Mouse (Mus musculus): ENCODE measurements around the gene Aif1. TPM values are rescaled to one million over a fixed set of nuclear protein-coding genes. Genes with fewer than 3 reads are reported as not detected.

The Aif1 gene
- polyA plus RNA-seq, 1 experiment = 2.6 TPM

DNA sequence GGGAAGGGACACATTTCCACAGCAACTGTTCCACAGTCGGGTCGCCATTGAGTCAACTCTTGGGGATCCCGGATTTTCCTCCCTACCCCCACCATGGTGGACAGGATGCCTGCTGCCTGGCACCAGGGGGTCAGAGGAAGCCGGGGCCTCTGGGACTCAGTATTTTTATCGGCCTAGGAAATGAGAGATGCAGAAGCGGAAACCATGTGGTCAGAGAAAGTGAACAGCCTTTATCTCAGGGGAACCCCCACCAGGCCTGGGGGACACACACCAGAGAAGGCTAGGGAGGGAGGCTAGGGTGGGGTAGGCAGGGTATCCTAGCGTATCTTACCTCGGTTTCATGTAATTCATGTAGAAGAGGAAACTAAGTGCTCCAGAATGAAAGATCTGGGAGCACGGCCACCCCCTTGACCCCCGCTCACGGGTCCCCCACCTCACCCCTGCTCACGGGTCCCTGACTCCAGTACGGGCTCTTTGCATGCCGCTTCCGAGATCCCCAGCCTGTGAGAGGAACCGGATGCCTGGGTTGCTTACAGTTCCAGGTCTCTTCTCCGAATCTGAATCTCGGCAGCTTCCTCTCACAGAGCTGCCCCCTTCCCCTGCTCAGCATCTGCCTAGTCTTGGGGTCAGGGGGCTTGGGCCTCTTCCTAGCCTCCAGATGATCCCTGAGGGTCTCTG is 42.8 kb upstream of the Aif1 start:
- TF ChIP-seq POLR2A (IDR thresholded peaks at IDR 0.05; ENCODE audit: low read depth, low read length) = no peak
- TF ChIP-seq CTCF (conservative IDR thresholded peaks at IDR 0.05; ENCODE audit: insufficient read depth, insufficient read length, low read depth, low read length) = no peak
- peak; percentile 64 for DNase-seq
- H3K27ac ChIP-seq (ENCODE audit: insufficient read depth, low read depth, low read length) = peak overlapping the region; percentile 67
- no peaks in the 10 kb centered on the region for H3K27me3 ChIP-seq (replicated peaks; ENCODE audit: control insufficient read depth, insufficient read depth, low read length)
- H3K36me3 ChIP-seq (ENCODE audit: control insufficient read depth, insufficient read depth, low read length) = no peaks in the 10 kb centered on the region; the same call in 1 of the 2 replicates
- peaks cover 2% of the 10 kb centered on the region; the same call in 1 of the 2 replicates for H3K4me1 ChIP-seq (ENCODE audit: control insufficient read depth, insufficient read depth, low read length)
- no peak overlapping the region for H3K4me3 ChIP-seq (ENCODE audit: insufficient read depth, low read depth, low read length)
- 72% methylated on average over 18 of the region's 18 CpGs for WGBS

DNA sequence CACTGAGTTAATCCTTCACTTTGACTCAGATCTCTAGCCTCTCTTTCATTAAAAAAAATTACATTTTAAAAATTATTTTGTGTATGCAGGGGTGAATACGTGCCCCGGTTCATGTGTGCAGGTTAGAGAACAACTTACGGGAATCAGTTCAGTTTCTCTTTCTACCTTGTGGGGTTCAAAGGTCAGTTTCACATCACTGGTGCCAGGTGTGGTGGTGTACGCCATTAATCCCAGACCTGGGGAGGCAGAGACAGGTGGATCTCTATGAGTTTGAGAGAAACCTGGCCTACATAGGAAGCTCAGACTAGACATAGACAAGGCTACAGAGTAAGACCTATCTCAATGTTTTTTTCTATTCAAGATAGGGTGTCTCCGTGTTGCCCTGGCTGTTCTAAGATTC is 37.2 kb upstream of the Aif1 start:
- TF ChIP-seq POLR2A (IDR thresholded peaks at IDR 0.05; ENCODE audit: low read depth, low read length) = no peak
- no peak for TF ChIP-seq CTCF (conservative IDR thresholded peaks at IDR 0.05; ENCODE audit: insufficient read depth, insufficient read length, low read depth, low read length)
- no peaks in the 10 kb centered on the region for H3K4me1 ChIP-seq (ENCODE audit: control insufficient read depth, insufficient read depth, low read length)
- H3K27me3 ChIP-seq (replicated peaks; ENCODE audit: control insufficient read depth, insufficient read depth, low read length) = no peaks in the 10 kb centered on the region
- no peaks in the 10 kb centered on the region for H3K36me3 ChIP-seq (ENCODE audit: control insufficient read depth, insufficient read depth, low read length)
- 75% methylated on average over 5 of the region's 5 CpGs for WGBS
- H3K4me3 ChIP-seq (ENCODE audit: insufficient read depth, low read depth, low read length) = no peak overlapping the region
- H3K27ac ChIP-seq (ENCODE audit: insufficient read depth, low read depth, low read length) = no peak overlapping the region
- no peak for DNase-seq

DNA sequence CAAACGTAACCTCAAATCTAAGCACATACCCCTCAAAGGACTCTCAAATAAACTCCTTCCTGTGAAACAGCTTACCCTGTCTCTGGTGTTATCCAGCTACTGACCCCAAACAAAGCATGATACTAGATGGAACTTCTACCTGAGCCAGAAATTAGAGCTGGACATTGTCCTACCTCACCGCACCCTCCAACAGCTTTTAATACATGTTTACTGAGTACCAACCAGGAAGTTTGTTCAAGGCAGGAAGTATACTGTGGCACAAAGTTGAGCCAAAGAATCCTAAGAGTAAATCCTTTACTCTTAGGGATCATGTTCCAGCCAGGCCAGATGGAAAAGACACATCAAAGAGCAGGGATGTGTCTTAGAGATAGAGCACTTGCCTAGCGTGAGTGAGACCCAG is 34.7 kb upstream of the Aif1 start:
- Histone ChIP-seq H3K27ac (ENCODE audit: insufficient read depth, low read depth, low read length) (no peak overlapping the region), H3K36me3 (ENCODE audit: control insufficient read depth, insufficient read depth, low read length) (no peaks in the 10 kb centered on the region), H3K4me1 (ENCODE audit: control insufficient read depth, insufficient read depth, low read length) (no peaks in the 10 kb centered on the region), H3K4me3 (ENCODE audit: insufficient read depth, low read depth, low read length) (no peak overlapping the region), H3K27me3 (replicated peaks; ENCODE audit: control insufficient read depth, insufficient read depth, low read length) (no peaks in the 10 kb centered on the region)
- 62% methylated on average over 3 of the region's 3 CpGs for WGBS
- TF ChIP-seq CTCF (conservative IDR thresholded peaks at IDR 0.05; ENCODE audit: insufficient read depth, insufficient read length, low read depth, low read length) (no peak), POLR2A (IDR thresholded peaks at IDR 0.05; ENCODE audit: low read depth, low read length) (no peak)
- DNase-seq = no peak

DNA sequence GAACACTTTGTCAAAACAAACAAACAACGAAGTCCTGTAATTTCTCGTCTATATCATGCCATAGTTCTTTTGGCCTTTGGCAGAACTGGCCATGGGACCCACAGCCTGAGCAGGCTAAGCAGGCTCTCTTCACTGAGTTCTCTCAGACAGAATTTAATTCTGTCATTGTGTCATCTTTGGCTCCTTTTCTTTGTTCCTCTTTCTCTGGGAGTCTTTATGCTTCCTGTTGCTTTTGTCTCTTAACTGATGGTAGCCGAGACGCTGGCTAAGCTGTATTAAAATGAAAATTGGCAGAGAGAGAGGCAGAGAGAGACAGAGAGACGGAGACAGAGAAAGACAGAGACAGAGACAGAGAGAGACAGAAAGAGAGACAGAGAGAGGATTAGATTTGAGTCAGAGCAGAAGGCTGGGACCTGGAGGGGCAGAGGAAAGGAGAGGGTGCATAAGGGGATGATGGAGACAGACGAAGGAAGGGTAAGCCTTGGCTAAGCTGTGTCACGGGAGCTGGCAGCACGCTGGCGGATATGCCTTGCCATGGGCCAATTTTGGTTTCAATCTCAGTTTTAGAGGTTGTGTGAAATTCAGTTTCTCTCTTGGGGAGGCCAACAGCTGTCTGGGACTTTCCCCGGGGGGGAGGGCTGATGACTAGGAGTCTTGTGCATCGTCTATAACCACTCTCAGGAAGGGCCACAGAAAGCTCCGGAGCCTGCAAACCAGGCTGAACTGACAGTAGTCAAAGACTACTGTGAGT is 34.1 kb upstream of the Aif1 start:
- no peak for TF ChIP-seq POLR2A (IDR thresholded peaks at IDR 0.05; ENCODE audit: low read depth, low read length)
- TF ChIP-seq CTCF (conservative IDR thresholded peaks at IDR 0.05; ENCODE audit: insufficient read depth, insufficient read length, low read depth, low read length) = no peak
- DNase-seq = no peak
- Histone ChIP-seq H3K4me1 (ENCODE audit: control insufficient read depth, insufficient read depth, low read length) (no peaks in the 10 kb centered on the region), H3K27me3 (replicated peaks; ENCODE audit: control insufficient read depth, insufficient read depth, low read length) (no peaks in the 10 kb centered on the region), H3K36me3 (ENCODE audit: control insufficient read depth, insufficient read depth, low read length) (no peaks in the 10 kb centered on the region), H3K4me3 (ENCODE audit: insufficient read depth, low read depth, low read length) (no peak overlapping the region), H3K27ac (ENCODE audit: insufficient read depth, low read depth, low read length) (no peak overlapping the region)
- 77% methylated on average over 12 of the region's 12 CpGs for WGBS

DNA sequence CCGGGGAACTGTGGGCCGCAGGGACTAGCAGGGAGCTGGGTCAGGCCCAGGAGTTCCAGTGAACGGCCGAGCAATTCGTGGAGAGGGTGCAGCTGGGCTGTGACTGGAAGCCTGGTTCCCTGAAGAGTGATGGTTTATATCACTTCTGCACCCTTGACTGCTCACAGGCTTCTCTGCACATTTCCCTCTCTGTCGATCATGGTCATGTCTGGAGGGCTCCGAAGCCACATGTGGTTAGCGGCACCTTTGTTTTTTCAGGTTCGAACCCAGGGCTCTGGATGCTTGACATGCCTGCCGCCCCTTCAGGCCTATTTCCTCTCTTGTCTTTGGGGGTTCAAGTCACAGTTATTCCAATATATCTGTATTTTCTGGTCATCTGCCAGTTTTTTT is 29.5 kb upstream of the Aif1 start:
- Histone ChIP-seq H3K4me1 (ENCODE audit: control insufficient read depth, insufficient read depth, low read length) (no peaks in the 10 kb centered on the region), H3K27me3 (replicated peaks; ENCODE audit: control insufficient read depth, insufficient read depth, low read length) (no peaks in the 10 kb centered on the region), H3K4me3 (ENCODE audit: insufficient read depth, low read depth, low read length) (no peak overlapping the region), H3K36me3 (ENCODE audit: control insufficient read depth, insufficient read depth, low read length) (no peaks in the 10 kb centered on the region), H3K27ac (ENCODE audit: insufficient read depth, low read depth, low read length) (no peak overlapping the region)
- 47% methylated on average over 10 of the region's 10 CpGs for WGBS
- no peak for DNase-seq
- TF ChIP-seq CTCF (conservative IDR thresholded peaks at IDR 0.05; ENCODE audit: insufficient read depth, insufficient read length, low read depth, low read length) (no peak), POLR2A (IDR thresholded peaks at IDR 0.05; ENCODE audit: low read depth, low read length) (no peak)

DNA sequence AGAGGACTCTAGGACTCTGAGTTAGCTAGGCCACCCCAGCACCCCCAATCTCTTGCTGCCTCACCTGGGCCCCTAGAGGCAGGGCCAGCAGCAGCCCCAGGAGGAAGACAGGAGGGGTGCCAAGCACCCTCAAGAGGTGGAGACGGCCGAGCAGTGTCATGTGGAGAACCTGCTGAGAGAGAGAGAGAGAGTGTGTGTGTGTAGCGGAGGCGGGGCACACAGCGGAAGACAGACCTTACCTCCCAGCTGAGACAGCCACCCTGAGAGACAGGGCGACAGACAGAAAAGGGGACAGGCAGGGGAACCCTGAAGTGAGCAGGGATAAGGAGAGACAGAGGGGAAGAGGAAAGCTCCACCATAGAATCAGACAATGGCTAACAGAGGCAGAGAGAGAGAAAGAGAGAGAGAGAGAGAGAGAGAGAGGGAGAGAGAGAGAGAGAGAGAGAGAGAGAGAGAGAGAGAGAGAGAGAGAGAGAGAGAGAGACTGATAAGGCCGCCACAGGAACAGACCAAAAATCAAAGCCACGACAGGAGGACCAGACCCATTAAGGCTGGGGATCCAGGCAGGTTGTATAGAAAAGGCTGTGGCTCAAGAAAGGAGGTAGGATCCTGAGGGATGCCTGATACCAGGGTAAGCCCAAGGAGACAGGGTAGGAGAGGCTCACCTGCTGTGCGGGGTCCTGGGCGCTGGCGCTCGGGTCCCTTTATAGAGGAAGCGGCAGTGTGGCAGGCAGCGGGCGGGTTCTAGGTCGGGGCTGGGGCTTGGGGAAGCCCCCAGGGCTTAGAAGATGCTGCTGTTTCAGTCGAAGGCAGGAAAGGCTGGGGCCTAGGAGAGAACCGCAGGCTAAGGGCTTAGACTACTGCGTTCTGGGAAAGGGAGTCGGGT is 28.9 kb upstream of the Aif1 start, which contains the start of gene Lta:
Gene Lta, minus strand, starts transcription at position 858 of the 886 bp plus-strand sequence.
- H3K4me1 ChIP-seq (ENCODE audit: control insufficient read depth, insufficient read depth, low read length) = no peaks in the 10 kb centered on the region
- H3K27me3 ChIP-seq (replicated peaks; ENCODE audit: control insufficient read depth, insufficient read depth, low read length) = no peaks in the 10 kb centered on the region
- H3K27ac ChIP-seq (ENCODE audit: insufficient read depth, low read depth, low read length) = no peak within 1 kb of the TSS
- no peak for TF ChIP-seq POLR2A (IDR thresholded peaks at IDR 0.05; ENCODE audit: low read depth, low read length)
- TF ChIP-seq CTCF (conservative IDR thresholded peaks at IDR 0.05; ENCODE audit: insufficient read depth, insufficient read length, low read depth, low read length) = no peak
- 64% methylated on average over 20 of the region's 20 CpGs for WGBS
- H3K4me3 ChIP-seq (ENCODE audit: insufficient read depth, low read depth, low read length) = no peak within 1 kb of the TSS
- DNase-seq = no peak
- H3K36me3 ChIP-seq (ENCODE audit: control insufficient read depth, insufficient read depth, low read length) = no peaks in the 10 kb centered on the region
